Mouse (Mus musculus) lung, adult 2 months (tissue): ENCODE measurements around the gene Rab13.

Experiments
- CTCF ChIP-seq: fragments of 200-500 bp; IDR thresholded peaks from 2 replicates; pipeline ENCODE4 v1.5.1; 2011; ENCODE audit warnings: mild to moderate bottlenecking, low read length, control low read depth; ENCODE audit not compliant: insufficient read depth
- POLR2A ChIP-seq: fragments of 200-500 bp; IDR thresholded peaks from 2 replicates; pipeline ENCODE4 v1.6.1; 2011; ENCODE audit warnings: low read depth, mild to moderate bottlenecking, control low read depth, low read length, borderline replicate concordance; ENCODE audit errors: extremely low read depth

DNA sequence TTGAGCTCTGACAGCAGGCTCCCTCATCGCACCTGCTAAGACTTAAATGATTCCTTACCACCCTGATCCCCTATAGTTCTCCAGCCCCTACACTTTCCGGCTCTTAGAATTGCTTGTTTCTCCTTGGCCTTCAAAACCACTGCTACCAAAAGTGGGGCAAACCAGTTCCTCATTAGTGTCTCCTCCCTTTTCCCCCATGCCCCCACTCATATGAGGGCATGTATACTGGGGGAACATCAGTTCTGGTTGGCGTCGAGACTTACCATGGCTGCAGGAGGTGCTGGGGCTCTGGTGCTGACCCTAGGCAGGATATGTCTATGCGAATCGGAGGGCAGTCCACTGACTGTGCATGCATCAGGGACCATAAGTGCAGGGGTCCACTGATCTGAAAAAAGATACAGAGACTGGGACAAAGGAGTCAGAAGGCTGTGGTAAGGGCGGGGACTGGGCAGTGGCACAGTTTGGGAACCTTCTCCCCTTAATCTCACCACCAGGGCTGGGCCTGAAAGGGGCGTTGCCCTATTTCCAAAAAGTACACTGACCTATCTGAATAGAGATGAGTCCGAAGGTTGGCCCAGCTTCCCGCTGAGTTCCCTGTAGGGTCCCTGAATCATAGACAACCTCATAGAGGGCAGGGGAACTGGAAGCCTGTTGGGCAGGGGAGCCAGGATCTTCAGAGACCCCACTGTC lies 28.3 kb downstream of the Rab13 start:
- TF ChIP-seq CTCF = no peak
- TF ChIP-seq POLR2A = no peak
